Mouse (Mus musculus) small intestine, adult 2 months (tissue): ENCODE measurements around the gene Arl5b. TPM values are rescaled to one million over a fixed set of nuclear protein-coding genes. Genes with fewer than 3 reads are reported as not detected.

Source experiments
- H3K27ac ChIP-seq: fragments of 200-500 bp; 2 replicates; pipeline ENCODE4 v1.5.1; 2012; ENCODE audit warnings: low read depth, low read length, control low read depth, inconsistent platforms; ENCODE audit not compliant: insufficient read depth
- H3K27me3 ChIP-seq: fragments of 200-500 bp; 2 replicates; pipeline ENCODE4 v1.6.1; 2012; ENCODE audit warnings: mild to moderate bottlenecking, moderate library complexity, low read length, inconsistent platforms; ENCODE audit not compliant: control insufficient read depth, insufficient read depth
- H3K36me3 ChIP-seq: fragments of 200-500 bp; 2 replicates; pipeline ENCODE4 v1.6.1; 2012; ENCODE audit warnings: mild to moderate bottlenecking, low read length, control low read depth, inconsistent platforms; ENCODE audit not compliant: control insufficient read depth, insufficient read depth
- H3K4me1 ChIP-seq: fragments of 200-500 bp; 2 replicates; pipeline ENCODE4 v1.6.1; 2012; ENCODE audit warnings: low read length, inconsistent platforms, mixed read lengths; ENCODE audit not compliant: control insufficient read depth, insufficient read depth, insufficient read length
- H3K4me3 ChIP-seq: fragments of 200-500 bp; 2 replicates; pipeline ENCODE4 v1.5.1; 2012; ENCODE audit warnings: low read depth, mild to moderate bottlenecking, control low read depth, inconsistent platforms, low read length, moderate library complexity
- CTCF ChIP-seq: fragments of 200-500 bp; IDR thresholded peaks from 2 replicates; pipeline ENCODE4 v1.5.1; 2012; ENCODE audit warnings: low read depth, mild to moderate bottlenecking, control low read depth, inconsistent platforms, low read length, moderate library complexity, mixed read lengths; ENCODE audit not compliant: insufficient replicate concordance, insufficient read length; ENCODE audit errors: extremely low read depth
- POLR2A ChIP-seq: fragments of 200-500 bp; IDR thresholded peaks from 2 replicates; pipeline ENCODE4 v1.6.1; 2012; ENCODE audit warnings: low read depth, mild to moderate bottlenecking, control low read depth, inconsistent platforms, low read length, moderate library complexity
- WGBS: fragments of 180-500 bp; shearing (Covaris S2); methylation state at CpG from one replicate; pipeline ENCODE4 v1.1.7; 2018; 5-methylcytosine and 5-hydroxymethylcytosine counted together
- polyA plus RNA-seq: library from polyadenylated mRNA; depleted of rRNA; stranded (reverse); fragments of >200 nt; gene quantifications from 2 replicates; pipeline ENCODE4 v1.2.3, GENCODE M21; 2012

Arl5b gene
- polyA plus RNA-seq, 1 experiment, result 3.3 TPM

- no peaks in the 10 kb centered on the region for H3K27me3 ChIP-seq
- TF ChIP-seq POLR2A (no peak), CTCF (no peak)
- peaks cover 22% of the 10 kb centered on the region for H3K36me3 ChIP-seq
- H3K4me3 ChIP-seq, result no peak overlapping the region
- no peak overlapping the region for H3K27ac ChIP-seq
- WGBS, result 70% methylated on average over 5 of the region's 5 CpGs
- H3K4me1 ChIP-seq, result peaks cover 2% of the 10 kb centered on the region; the same call in 1 of the 2 replicates
Measured at GRCm38 (mm10) chr2:15067091-15067490, 17.9 kb downstream of the Arl5b start.

GRCm38 (mm10) chr2:15083702-15084101 lies 34.5 kb downstream of the Arl5b start:
- Histone ChIP-seq H3K27ac (no peak overlapping the region), H3K4me3 (no peak overlapping the region), H3K27me3 (no peaks in the 10 kb centered on the region), H3K36me3 (peaks cover 11% of the 10 kb centered on the region; the same call in 1 of the 2 replicates), H3K4me1 (no peaks in the 10 kb centered on the region)
- WGBS, result 92% methylated on average over 2 of the region's 2 CpGs
- no peak for TF ChIP-seq CTCF
- no peak for TF ChIP-seq POLR2A

- no peaks in the 10 kb centered on the region for H3K4me1 ChIP-seq
- H3K27ac ChIP-seq, result no peak overlapping the region
- H3K36me3 ChIP-seq, result no peaks in the 10 kb centered on the region
- WGBS, result 57% methylated on average over 1 of the region's 1 CpGs
- H3K27me3 ChIP-seq, result no peaks in the 10 kb centered on the region
- TF ChIP-seq POLR2A (no peak), CTCF (no peak)
- H3K4me3 ChIP-seq, result no peak overlapping the region
Measured at GRCm38 (mm10) chr2:15087308-15087707, 38.1 kb downstream of the Arl5b start.

- Histone ChIP-seq H3K27ac (no peak overlapping the region), H3K27me3 (no peaks in the 10 kb centered on the region), H3K36me3 (no peaks in the 10 kb centered on the region), H3K4me1 (no peaks in the 10 kb centered on the region), H3K4me3 (no peak overlapping the region)
- 49% methylated on average over 3 of the region's 3 CpGs for WGBS
- TF ChIP-seq POLR2A, result no peak
- no peak for TF ChIP-seq CTCF
Measured at GRCm38 (mm10) chr2:15096514-15097090, 47.4 kb downstream of the Arl5b start.

GRCm38 (mm10) chr2:15104386-15104785 lies 55.2 kb downstream of the Arl5b start:
- no peak overlapping the region for H3K27ac ChIP-seq
- no peaks in the 10 kb centered on the region for H3K36me3 ChIP-seq
- WGBS, result 31% methylated on average over 1 of the region's 1 CpGs
- H3K4me1 ChIP-seq, result no peaks in the 10 kb centered on the region
- no peaks in the 10 kb centered on the region for H3K27me3 ChIP-seq
- H3K4me3 ChIP-seq, result no peak overlapping the region
- TF ChIP-seq CTCF, result no peak
- TF ChIP-seq POLR2A, result no peak

- no peaks in the 10 kb centered on the region for H3K27me3 ChIP-seq
- H3K36me3 ChIP-seq, result no peaks in the 10 kb centered on the region
- no peak overlapping the region for H3K27ac ChIP-seq
- H3K4me3 ChIP-seq, result no peak overlapping the region
- 70% methylated on average over 2 of the region's 2 CpGs for WGBS
- TF ChIP-seq CTCF, result no peak
- TF ChIP-seq POLR2A, result no peak
- peaks cover 5% of the 10 kb centered on the region; the same call in 1 of the 2 replicates for H3K4me1 ChIP-seq
Measured at GRCm38 (mm10) chr2:15111290-15111689, 62.1 kb downstream of the Arl5b start.

- H3K27ac ChIP-seq, result no peak overlapping the region
- no peaks in the 10 kb centered on the region for H3K27me3 ChIP-seq
- TF ChIP-seq POLR2A (no peak), CTCF (no peak)
- WGBS, result 2% methylated on average over 1 of the region's 1 CpGs
- H3K36me3 ChIP-seq, result no peaks in the 10 kb centered on the region
- H3K4me1 ChIP-seq, result peaks cover 5% of the 10 kb centered on the region; the same call in 1 of the 2 replicates
- H3K4me3 ChIP-seq, result no peak overlapping the region
Measured at GRCm38 (mm10) chr2:15111808-15112440, 62.7 kb downstream of the Arl5b start.
